Mouse (Mus musculus) heart, postnatal 0 days (tissue): ENCODE data around the gene Pappa.

Source experiments
- CTCF ChIP-seq: IDR thresholded peaks from 2 replicates; pipeline ENCODE4 v1.5.1; 2016; ENCODE audit warnings: antibody characterized with exemption, control low read depth, low read depth
- EP300 ChIP-seq: IDR thresholded peaks from 2 replicates; pipeline ENCODE4 v1.6.1; 2016; ENCODE audit warnings: antibody characterized with exemption, low read depth

- no peak for TF ChIP-seq CTCF
- no peak for TF ChIP-seq EP300
Observed at GRCm38 (mm10) chr4:65125341-65126332, 1.7 kb downstream of the Pappa start.
